In the genomic region with DNA sequence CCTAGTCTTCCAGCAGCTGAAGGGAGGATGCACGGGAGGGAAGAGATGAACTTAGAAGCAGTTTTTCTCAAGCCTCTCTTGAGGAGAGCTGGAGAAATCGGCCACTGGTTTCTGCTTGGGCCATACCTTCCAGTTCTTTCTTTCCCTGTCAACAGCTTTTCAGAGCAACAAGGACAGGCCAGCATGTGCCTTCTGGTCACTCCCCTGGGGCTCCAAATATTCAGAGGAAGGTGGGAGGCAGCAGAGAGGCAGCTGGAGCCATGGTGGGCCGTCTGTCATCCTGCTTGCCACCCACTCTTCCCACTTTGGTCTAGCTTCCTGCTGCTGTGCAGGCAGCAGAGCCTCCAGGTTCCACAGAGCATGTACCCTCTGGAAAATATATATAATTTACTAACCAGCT, we compare ENCODE assay signal across 8 mouse cellular contexts. TPM values are rescaled to one million over a fixed set of nuclear protein-coding genes. Genes with fewer than 3 reads are reported as not detected.
DNase-seq lines count a peak whose midpoint lies in the region; ATAC-seq and TF ChIP-seq lines count a peak whose summit lies in the region.
"Had no signal": no experiment of that assay in that cellular context is flagged by ENCODE, and none has a peak within 500 bp of the region (broad histone marks: within the 10 kb centered on the region; RNA-seq: fewer than 3 reads in every experiment).

No protein-coding gene starts in this region.

- no peaks in the 10 kb centered on the region for H3K27me3 ChIP-seq in stomach, embryonic 14.5 days (ENCODE audit: control insufficient read depth, insufficient read depth, low read length)
- H3K27me3 ChIP-seq in stomach, postnatal 0 days (ENCODE audit: control insufficient read depth, insufficient read depth, low read length) = no peaks in the 10 kb centered on the region
- no peaks in the 10 kb centered on the region for H3K27me3 ChIP-seq in heart, embryonic 15.5 days

- H3K4me2 ChIP-seq in stomach, embryonic 14.5 days (replicated peaks; ENCODE audit: low read depth, low read length) = no peak overlapping the region
- no peak overlapping the region for H3K4me2 ChIP-seq in stomach, postnatal 0 days (replicated peaks; ENCODE audit: low read depth)
- H3K4me2 ChIP-seq in heart, embryonic 15.5 days = no peak overlapping the region

- no peak for DNase-seq in stomach, postnatal 0 days (ENCODE audit: low spot score)
- DNase-seq in left cerebral cortex, postnatal 25 days (ENCODE audit: low spot score in 2 of 2) = peak; percentile 67 to 92
- DNase-seq in telencephalon, adult 2 months (ENCODE audit: low read depth, low spot score) = peak; percentile 86

- TF ChIP-seq EP300 in stomach, postnatal 0 days (optimal IDR thresholded peaks at IDR 0.05) = no peak

- H3K9me3 ChIP-seq in stomach, embryonic 14.5 days (ENCODE audit: control insufficient read depth, low read depth, low read length) = no peaks in the 10 kb centered on the region
- no peaks in the 10 kb centered on the region for H3K9me3 ChIP-seq in stomach, postnatal 0 days (ENCODE audit: control insufficient read depth, low read length)
- no peaks in the 10 kb centered on the region for H3K9me3 ChIP-seq in heart, embryonic 15.5 days (replicated peaks)

- no peaks in the 10 kb centered on the region for H3K36me3 ChIP-seq in stomach, embryonic 14.5 days (ENCODE audit: control insufficient read depth, insufficient read depth, low read length)
- H3K36me3 ChIP-seq in stomach, postnatal 0 days (ENCODE audit: control insufficient read depth, insufficient read depth, low read length) = no peaks in the 10 kb centered on the region
- no peaks in the 10 kb centered on the region for H3K36me3 ChIP-seq in heart, embryonic 15.5 days

- WGBS in stomach, embryonic 14.5 days = 33% methylated on average over 3 of the region's 3 CpGs
- WGBS in stomach, postnatal 0 days = 37% methylated on average over 3 of the region's 3 CpGs
- 12% methylated on average over 3 of the region's 3 CpGs for WGBS in heart, embryonic 15.5 days

- no peak for ATAC-seq in stomach, embryonic 14.5 days (ENCODE audit: insufficient number of reproducible peaks, insufficient read depth, low FRiP score, low read depth)
- ATAC-seq in stomach, postnatal 0 days (ENCODE audit: low FRiP score, low TSS enrichment) = no peak
- no peak for ATAC-seq in heart, embryonic 15.5 days (replicated peaks; ENCODE audit: insufficient number of reproducible peaks, insufficient read depth, low FRiP score, low read depth)
- ATAC-seq in activated CD4-positive, CD25-positive, alpha-beta regulatory T cell, adult 4 months = no peak
- ATAC-seq in erythroblast, adult 5-6 weeks (replicated peaks; ENCODE audit: low FRiP score, poor library complexity, severe bottlenecking) = no peak

- TF ChIP-seq CTCF in stomach, postnatal 0 days (IDR thresholded peaks at IDR 0.05; ENCODE audit: low read depth) = no peak

- H3K27ac ChIP-seq in stomach, embryonic 14.5 days (ENCODE audit: low read length) = peak overlapping the region; percentile 11; the same call in 1 of the 2 replicates
- H3K27ac ChIP-seq in stomach, postnatal 0 days (replicated peaks) = no peak overlapping the region
- H3K27ac ChIP-seq in heart, embryonic 15.5 days = 0 out of 2 replicates have a peak overlapping the region, but pooled peaks have one; percentile 6

- no peaks in the 10 kb centered on the region for H3K4me1 ChIP-seq in stomach, embryonic 14.5 days (ENCODE audit: control insufficient read depth, insufficient read depth, low read length)
- no peaks in the 10 kb centered on the region for H3K4me1 ChIP-seq in stomach, postnatal 0 days (replicated peaks; ENCODE audit: control insufficient read depth, insufficient read depth)
- peaks cover 12% of the 10 kb centered on the region for H3K4me1 ChIP-seq in heart, embryonic 15.5 days (replicated peaks)

- no peak overlapping the region for H3K4me3 ChIP-seq in stomach, embryonic 14.5 days (ENCODE audit: low read depth, low read length)
- no peak overlapping the region for H3K4me3 ChIP-seq in stomach, postnatal 0 days (ENCODE audit: low read depth, low read length)
- no peak overlapping the region for H3K4me3 ChIP-seq in heart, embryonic 15.5 days

- H3K9ac ChIP-seq in stomach, embryonic 14.5 days (replicated peaks; ENCODE audit: low read depth, low read length) = no peak overlapping the region
- no peak overlapping the region for H3K9ac ChIP-seq in stomach, postnatal 0 days (ENCODE audit: low read length)
- H3K9ac ChIP-seq in heart, embryonic 15.5 days = no peak overlapping the region

- intact Hi-C loops in left cerebral cortex, postnatal 25 days (cut with DNase I) = no loop called here

RNA-seq across cellular contexts. Expression of a gene that starts 36.6 kb away (rescaled TPM):
- polyA plus RNA-seq in stomach, embryonic 14.5 days (2014; fragmentation: Nextera tagmentation; extraction: Ambion mirVana) = 62.5 and 69.3 TPM in 2 replicates
- polyA plus RNA-seq in stomach, postnatal 0 days (2015; fragmentation: Nextera tagmentation; extraction: Ambion mirVana) = 101 and 119 TPM in 2 replicates
- 64.7 and 134 TPM in 2 replicates for polyA plus RNA-seq in heart, embryonic 15.5 days (2015; fragmentation: Nextera tagmentation; extraction: Ambion mirVana)
- total RNA-seq in left cerebral cortex, postnatal 25 days (2021) = 10 to 100 TPM; 67.8 to 69.2 TPM
- polyA plus RNA-seq in activated CD4-positive, CD25-positive, alpha-beta regulatory T cell, adult 4 months (2017; shearing (Covaris generic)) = 10 to 100 TPM; 47.3 to 60.5 TPM
- 15.7 and 28.2 TPM in 2 replicates for total RNA-seq in erythroblast, adult 5-6 weeks (2015; ENCODE audit: low replicate concordance)
- total RNA-seq in erythroblast, adult 5-6 weeks (2017; ENCODE audit: low replicate concordance) = 0.42 and 8.2 TPM in 2 replicates

RNA-seq across cellular contexts. Expression of a gene that starts 37.7 kb away (rescaled TPM):
- not detected in 2 replicates for polyA plus RNA-seq in stomach, embryonic 14.5 days (2014; fragmentation: Nextera tagmentation; extraction: Ambion mirVana)
- 0.21 and 0.29 TPM in 2 replicates for polyA plus RNA-seq in stomach, postnatal 0 days (2015; fragmentation: Nextera tagmentation; extraction: Ambion mirVana)
- polyA plus RNA-seq in heart, embryonic 15.5 days (2015; fragmentation: Nextera tagmentation; extraction: Ambion mirVana) = 0.21 and 0.30 TPM in 2 replicates
- not detected for total RNA-seq in left cerebral cortex, postnatal 25 days (2021)
- not detected for polyA plus RNA-seq in activated CD4-positive, CD25-positive, alpha-beta regulatory T cell, adult 4 months (2017; shearing (Covaris generic))
- not detected in 2 replicates for total RNA-seq in erythroblast, adult 5-6 weeks (2015; ENCODE audit: low replicate concordance)
- total RNA-seq in erythroblast, adult 5-6 weeks (2017; ENCODE audit: low replicate concordance) = not detected in 2 replicates
- total RNA-seq: hematopoietic stem cell, adult 5-6 weeks had no signal
